Mouse (Mus musculus): ENCODE results near the gene A630095N17Rik. TPM values are rescaled to one million over a fixed set of nuclear protein-coding genes. Genes with fewer than 3 reads are reported as not detected.
A peak's percentile ranks its signal among the peaks of the same experiment; 100 is the strongest.

Gene A630095N17Rik
- total and polyA plus RNA-seq, 3 experiments: 0.30 to 0.74 (median 0.74) TPM

DNA sequence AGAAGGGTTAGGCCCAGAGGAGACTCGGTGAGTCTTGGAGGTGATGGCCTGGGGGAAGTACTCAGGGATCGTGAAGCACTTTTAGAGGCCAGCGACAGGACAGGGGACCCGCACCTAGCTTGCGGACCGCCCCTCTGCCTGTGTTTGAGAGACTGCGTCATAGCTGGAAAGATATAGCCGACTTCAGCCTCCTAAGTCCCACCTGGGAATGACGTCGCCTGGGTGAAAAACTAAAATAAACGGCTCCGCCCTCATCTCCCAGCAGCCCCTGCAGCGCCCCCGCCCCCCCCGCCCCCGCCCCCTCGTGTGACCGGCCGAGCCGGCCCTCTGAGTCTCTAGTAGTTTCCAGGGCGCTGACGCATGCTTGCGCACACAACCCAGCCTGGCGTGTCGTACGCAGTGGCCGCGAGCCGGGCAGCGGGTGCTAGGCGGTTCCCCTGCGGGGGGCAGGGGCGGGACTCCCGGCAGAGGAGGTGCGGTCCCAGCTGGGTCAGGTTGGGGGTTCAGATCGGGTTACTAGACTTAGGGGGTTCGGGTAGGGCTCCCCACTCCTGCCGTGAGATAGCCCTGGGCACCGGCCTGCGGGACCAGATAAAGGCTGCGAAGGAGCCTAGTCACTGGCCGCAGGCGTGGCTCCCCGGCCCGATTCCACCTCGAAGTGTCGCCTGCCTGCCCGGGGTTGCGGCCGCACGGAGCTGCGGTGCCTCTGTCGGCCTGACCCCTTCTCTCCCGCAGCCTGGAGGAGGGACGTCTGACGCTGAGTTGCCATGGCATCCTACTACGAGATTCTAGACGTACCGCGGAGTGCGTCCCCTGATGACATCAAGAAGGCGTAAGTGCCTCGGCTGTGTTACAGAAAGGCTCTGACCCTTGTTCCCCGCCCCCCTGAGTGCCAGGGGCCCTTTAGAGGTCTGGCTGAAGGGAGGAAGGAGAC is 4.5 kb upstream of the A630095N17Rik start, which contains the start of gene Dnajb2 (continued):
- TF ChIP-seq E2F4 (IDR thresholded peaks at IDR 0.05; ENCODE audit: insufficient replicate concordance, low read depth, low read length) (no peak), MEF2A (IDR thresholded peaks at IDR 0.05; ENCODE audit: borderline replicate concordance, low read depth, low read length) (peak; percentile 61; the same call in 1 of the 2 replicates), POLR2AphosphoS2 (IDR thresholded peaks at IDR 0.05; ENCODE audit: low read depth, low read length) (no peak), USF1 (IDR thresholded peaks at IDR 0.05; ENCODE audit: low read depth, low read length) (no peak), EP300 (IDR thresholded peaks at IDR 0.05; ENCODE audit: low read length) (no peak), TCF12 (IDR thresholded peaks at IDR 0.05; ENCODE audit: low read depth, low read length) (peak; percentile 55), CHD1 (IDR thresholded peaks at IDR 0.05; ENCODE audit: low read depth, low read length) (no peak), SMC3 (IDR thresholded peaks at IDR 0.05; ENCODE audit: low read depth, low read length) (no peak), ETS1 (conservative IDR thresholded peaks at IDR 0.05; ENCODE audit: low read depth, low read length) (peak; percentile 50), TBP (conservative IDR thresholded peaks at IDR 0.05; ENCODE audit: low read depth, low read length) (0 out of 2 replicates have a peak, but pooled peaks have one; percentile 44), RCOR1 (conservative IDR thresholded peaks at IDR 0.05; ENCODE audit: low read depth, low read length) (no peak), ZMIZ1 (IDR thresholded peaks at IDR 0.05; ENCODE audit: low read depth, low read length) (peak; percentile 72), BHLHE40 (IDR thresholded peaks at IDR 0.05; ENCODE audit: low read depth, low read length) (peak; percentile 73), CHD2 (IDR thresholded peaks at IDR 0.05; ENCODE audit: low read length) (peak; percentile 54), POLR2A (IDR thresholded peaks at IDR 0.05; ENCODE audit: low read depth, low read length) (peak; percentile 83), NELFE (IDR thresholded peaks at IDR 0.05; ENCODE audit: low read depth, low read length) (peak; percentile 78), CTCF (conservative IDR thresholded peaks at IDR 0.05 in 1 of 2, IDR thresholded peaks at IDR 0.05 in 1 of 2; ENCODE audit: low read depth in 2 of 2, low read length in 2 of 2) (no peak), GABPA (IDR thresholded peaks at IDR 0.05; ENCODE audit: insufficient replicate concordance, low read depth, low read length) (peak; percentile 87), MYC (IDR thresholded peaks at IDR 0.05; ENCODE audit: low read depth, low read length) (no peak), IRF4 (IDR thresholded peaks at IDR 0.05; ENCODE audit: low read depth, low read length) (peak; percentile 48; the same call in 1 of the 2 replicates), NRF1 (IDR thresholded peaks at IDR 0.05; ENCODE audit: low read depth, low read length) (peak; percentile 74), JUN (IDR thresholded peaks at IDR 0.05; ENCODE audit: insufficient read depth, low read depth, low read length) (no peak), ZC3H11A (IDR thresholded peaks at IDR 0.05; ENCODE audit: low read depth, low read length) (no peak)

DNA sequence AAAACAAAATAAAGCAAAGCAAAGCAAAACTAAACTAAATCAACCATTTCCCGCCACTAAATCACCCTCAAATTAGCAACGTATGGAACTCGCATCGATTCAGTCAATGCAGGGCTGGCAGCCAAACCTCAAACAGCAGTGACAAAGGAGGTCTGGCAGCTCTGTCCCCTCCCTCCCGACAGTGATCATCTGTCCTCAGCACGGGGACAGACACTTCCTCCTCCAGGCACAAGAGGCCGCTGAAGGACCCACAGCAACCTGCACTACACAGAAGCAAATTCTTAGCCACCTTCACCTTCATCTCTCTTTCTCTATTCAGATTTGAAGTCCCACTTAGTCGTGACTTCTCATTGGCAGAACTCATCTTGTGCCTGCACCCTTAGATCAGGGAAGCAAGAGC is 2.7 kb upstream of the A630095N17Rik start:
- in situ Hi-C loops (cut with MboI; ENCODE audit: low pct_ligation_motif_present, low pct_unique_long_range_greater_than_20kb, low sequenced_read_pairs) (no loop called here), dilution Hi-C loops (cut with MboI; ENCODE audit: extremely low pct_ligation_motif_present, extremely low pct_unique_long_range_greater_than_20kb, low sequenced_read_pairs) (no loop called here)
- peaks cover 11 to 44% of the 10 kb centered on the region in 2 experiments for H3K4me1 ChIP-seq (ENCODE audit: control insufficient read depth in 1 of 2, insufficient read depth in 2 of 2)
- no peaks in the 10 kb centered on the region for H3K9me3 ChIP-seq (replicated peaks; ENCODE audit: low read length)
- peak overlapping the region; percentile 61; the same call in 1 of the 2 replicates for H3K4me2 ChIP-seq (ENCODE audit: insufficient read depth, low read depth, poor library complexity, severe bottlenecking)
- H3K27ac ChIP-seq (ENCODE audit: insufficient read depth, low read depth): 0 out of 2 replicates have a peak overlapping the region, but pooled peaks have one; percentile 6
- peaks cover 4 to 16% of the 10 kb centered on the region in 2 experiments for H3K36me3 ChIP-seq (replicated peaks in 1 of 2; ENCODE audit: control insufficient read depth in 1 of 2, insufficient read depth in 1 of 2, low read length in 1 of 2)
- H3K4me3 ChIP-seq (replicated peaks in 1 of 3; ENCODE audit: low read depth in 2 of 3, low read length in 2 of 3, poor library complexity in 1 of 3): no peak overlapping the region
- no peaks in the 10 kb centered on the region; the same call in 1 of the 2 replicates for H3K79me2 ChIP-seq (replicated peaks; ENCODE audit: control insufficient read depth, extremely low read depth, insufficient read depth, poor library complexity, severe bottlenecking)
- no peak overlapping the region for H3K9ac ChIP-seq (ENCODE audit: insufficient read depth, low read depth)
- peak; percentile 78 for DNase-seq (ENCODE audit: extremely low read depth)
- no peaks in the 10 kb centered on the region for H3K27me3 ChIP-seq (replicated peaks)
- TF ChIP-seq MEF2A (IDR thresholded peaks at IDR 0.05; ENCODE audit: borderline replicate concordance, low read depth, low read length): peak; percentile 47; the same call in 1 of the 2 replicates
- TF ChIP-seq RAD21 (IDR thresholded peaks at IDR 0.05; ENCODE audit: low read depth, low read length): peak; percentile 72
- TF ChIP-seq MAFK (IDR thresholded peaks at IDR 0.05; ENCODE audit: insufficient replicate concordance, low read length): no peak
- TF ChIP-seq GABPA (IDR thresholded peaks at IDR 0.05; ENCODE audit: insufficient replicate concordance, low read depth, low read length): no peak
- TF ChIP-seq MXI1 (IDR thresholded peaks at IDR 0.05; ENCODE audit: low read depth, low read length): peak; percentile 26; the same call in 1 of the 2 replicates
- peak; percentile 48; the same call in 1 of the 2 replicates for TF ChIP-seq HCFC1 (IDR thresholded peaks at IDR 0.05; ENCODE audit: low read depth, low read length)
- peak; percentile 73 for TF ChIP-seq SMC3 (IDR thresholded peaks at IDR 0.05; ENCODE audit: low read depth, low read length)
- 0 out of 2 replicates have a peak, but pooled peaks have one; percentile 25 for TF ChIP-seq POLR2A (IDR thresholded peaks at IDR 0.05; ENCODE audit: low read depth, low read length)
- peak; percentile 18 to 88; a peak in 2 of 4 replicates for TF ChIP-seq CTCF (conservative IDR thresholded peaks at IDR 0.05 in 1 of 2, IDR thresholded peaks at IDR 0.05 in 1 of 2; ENCODE audit: low read depth in 2 of 2, low read length in 2 of 2)
- TF ChIP-seq ELF1 (IDR thresholded peaks at IDR 0.05; ENCODE audit: low read depth, low read length): peak; percentile 59
- no peak for TF ChIP-seq PAX5 (IDR thresholded peaks at IDR 0.05; ENCODE audit: low read length)
- TF ChIP-seq JUN (IDR thresholded peaks at IDR 0.05; ENCODE audit: insufficient read depth, low read depth, low read length): no peak
- peak; percentile 73 for TF ChIP-seq BHLHE40 (IDR thresholded peaks at IDR 0.05; ENCODE audit: low read depth, low read length)
- peak; percentile 74 for TF ChIP-seq MYC (IDR thresholded peaks at IDR 0.05; ENCODE audit: low read depth, low read length)
- TF ChIP-seq NELFE (IDR thresholded peaks at IDR 0.05; ENCODE audit: low read depth, low read length): 0 out of 2 replicates have a peak, but pooled peaks have one; percentile 44
- peak; percentile 46; the same call in 1 of the 2 replicates for TF ChIP-seq MAZ (IDR thresholded peaks at IDR 0.05; ENCODE audit: low read depth, low read length)
- no peak for TF ChIP-seq RCOR1 (conservative IDR thresholded peaks at IDR 0.05; ENCODE audit: low read depth, low read length)
- 0 out of 2 replicates have a peak, but pooled peaks have one; percentile 52 for TF ChIP-seq IRF4 (IDR thresholded peaks at IDR 0.05; ENCODE audit: low read depth, low read length)
- 0 out of 2 replicates have a peak, but pooled peaks have one; percentile 40 for TF ChIP-seq ETS1 (conservative IDR thresholded peaks at IDR 0.05; ENCODE audit: low read depth, low read length)
